Mouse (Mus musculus) embryonic facial prominence, embryonic 11.5 days (tissue): ENCODE data around the gene Macf1. TPM values are rescaled to one million over a fixed set of nuclear protein-coding genes. Genes with fewer than 3 reads are reported as not detected.

Source experiments
- ATAC-seq: fragments of 200-750 bp; cut with Nextera tagmentation; replicated peaks from 2 replicates; pipeline ENCODE4 v1.8.0; 2017; ENCODE audit warnings: low read depth; ENCODE audit not compliant: insufficient number of reproducible peaks, low FRiP score, low TSS enrichment
- DNase-seq: peaks from one replicate; pipeline ENCODE4 v3.0.0-alpha.2; 2015; ENCODE audit warnings: low spot score
- H3K27ac ChIP-seq: fragments of 300-500 bp; sonication (generic); replicated peaks from 2 replicates; pipeline ENCODE4 v1.5.1; 2014; ENCODE audit warnings: mild to moderate bottlenecking, low read depth, low read length, control low read depth
- H3K27me3 ChIP-seq: fragments of 300-500 bp; sonication (generic); 2 replicates; pipeline ENCODE4 v1.6.1; 2014; ENCODE audit warnings: mild to moderate bottlenecking, low read length, moderate library complexity, mixed read lengths; ENCODE audit not compliant: control insufficient read depth, insufficient read depth
- H3K36me3 ChIP-seq: fragments of 300-500 bp; sonication (generic); replicated peaks from 2 replicates; pipeline ENCODE4 v1.6.1; 2014; ENCODE audit warnings: low read depth, mild to moderate bottlenecking, low read length, moderate library complexity, mixed read lengths; ENCODE audit not compliant: control insufficient read depth, insufficient read depth
- H3K4me1 ChIP-seq: fragments of 300-500 bp; sonication (generic); 2 replicates; pipeline ENCODE4 v1.6.1; 2014; ENCODE audit warnings: low read length, mixed read lengths; ENCODE audit not compliant: control insufficient read depth, insufficient read depth
- H3K4me2 ChIP-seq: fragments of 300-500 bp; sonication (generic); 2 replicates; pipeline ENCODE4 v1.6.1; 2014; ENCODE audit warnings: low read depth, mild to moderate bottlenecking, control low read depth, low read length, moderate library complexity
- H3K4me3 ChIP-seq: fragments of 300-500 bp; sonication (generic); 2 replicates; pipeline ENCODE4 v1.5.1; 2014; ENCODE audit warnings: low read depth, low read length, control low read depth
- H3K9ac ChIP-seq: fragments of 300-500 bp; sonication (generic); replicated peaks from 2 replicates; pipeline ENCODE4 v1.6.1; 2014; ENCODE audit warnings: mild to moderate bottlenecking, control low read depth, low read length
- H3K9me3 ChIP-seq: fragments of 300-500 bp; sonication (generic); replicated peaks from 2 replicates; pipeline ENCODE4 v1.6.1; 2016; ENCODE audit warnings: mild to moderate bottlenecking, low read length, inconsistent platforms, mixed read lengths; ENCODE audit not compliant: control insufficient read depth
- WGBS: fragments of 180-500 bp; shearing (Covaris S2); extraction: QIAGEN DNeasy Blood & Tissue Kit; methylation state at CpG from one replicate; pipeline ENCODE4 v1.1.7; 2014; 5-methylcytosine and 5-hydroxymethylcytosine counted together
- microRNA-seq: library from miRNA; unstranded; fragments of <30 nt; microRNA quantifications from one replicate; pipeline ENCODE4, GENCODE M21; 2016; ENCODE audit warnings: borderline number of aligned reads
- polyA plus RNA-seq: library from polyadenylated mRNA; unstranded; fragments of >200 nt; fragmentation: Nextera tagmentation; extraction: Ambion mirVana; gene quantifications from 2 replicates; pipeline ENCODE4 v1.2.1, GENCODE M21; 2014

The Macf1 gene
- polyA plus RNA-seq, 1 experiment from 2014 or later, result 70.2 TPM

DNA sequence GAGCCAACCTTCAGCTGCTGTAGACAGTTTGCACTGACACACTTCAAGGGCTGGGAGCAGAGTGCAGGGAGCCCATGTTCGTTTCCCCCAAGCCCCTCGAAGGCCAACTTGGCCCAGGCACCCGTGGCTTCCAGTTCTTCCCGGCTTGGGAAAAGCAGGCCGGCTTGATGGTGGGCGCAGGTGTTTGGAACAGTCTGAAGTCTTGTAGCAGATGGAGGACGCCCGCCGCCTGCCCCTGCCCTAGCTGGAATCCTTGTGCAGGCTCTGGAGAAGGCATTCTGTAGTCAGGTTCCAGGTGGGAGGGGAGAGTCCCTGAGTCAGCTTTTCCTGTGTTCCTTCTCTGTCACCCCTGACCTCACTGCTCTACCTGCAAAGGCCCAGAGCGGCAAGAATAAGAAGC, 377.2 kb downstream of the Macf1 start:
- H3K4me3 ChIP-seq, result no peak overlapping the region
- no peak overlapping the region for H3K27ac ChIP-seq
- DNase-seq (no peak), ATAC-seq (no peak)
- H3K4me2 ChIP-seq, result no peak overlapping the region
- H3K36me3 ChIP-seq, result peaks cover 6% of the 10 kb centered on the region
- H3K9me3 ChIP-seq, result no peaks in the 10 kb centered on the region
- no peaks in the 10 kb centered on the region for H3K27me3 ChIP-seq
- H3K9ac ChIP-seq, result no peak overlapping the region
- H3K4me1 ChIP-seq, result no peaks in the 10 kb centered on the region
- 88% methylated on average over 10 of the region's 10 CpGs for WGBS

DNA sequence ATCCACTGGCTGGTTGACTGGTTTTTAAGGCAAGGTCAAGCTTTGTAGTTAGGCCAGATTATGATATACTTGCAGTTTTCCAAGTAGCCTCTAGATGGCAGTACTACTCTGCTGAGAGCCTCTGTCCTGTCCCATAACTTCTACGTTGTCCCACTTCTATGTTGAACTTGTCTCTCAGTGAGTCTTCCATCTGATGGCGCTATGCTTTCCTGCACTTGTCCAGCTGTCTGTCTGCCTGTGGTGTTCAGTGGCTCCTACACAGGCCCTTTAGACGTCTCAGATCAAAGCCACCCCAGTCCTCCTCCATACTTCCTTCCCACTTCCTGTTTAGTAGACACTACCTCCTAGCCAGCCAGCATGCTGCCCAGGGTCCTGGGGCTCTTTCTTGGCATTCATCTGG, 378.4 kb downstream of the Macf1 start:
- H3K36me3 ChIP-seq, result peaks cover 6% of the 10 kb centered on the region
- H3K9ac ChIP-seq, result no peak overlapping the region
- H3K27ac ChIP-seq, result no peak overlapping the region
- no peaks in the 10 kb centered on the region for H3K4me1 ChIP-seq
- ATAC-seq (no peak), DNase-seq (peak; percentile 78)
- no peak overlapping the region for H3K4me2 ChIP-seq
- H3K4me3 ChIP-seq, result no peak overlapping the region
- no peaks in the 10 kb centered on the region for H3K27me3 ChIP-seq
- H3K9me3 ChIP-seq, result no peaks in the 10 kb centered on the region
- WGBS, result 28% methylated on average over 3 of the region's 3 CpGs

Small RNAs within 50 kb of the gene (microRNA-seq; reads per million reads assigned to microRNA genes)
- gene Mir6398, result not detected

Other genes starting within 250 kb of the Macf1 start
- gene Ndufs5, start 33.8 kb upstream of the Macf1 start, polyA plus RNA-seq, result 308 and 321 TPM in 2 replicates
- gene Akirin1, start 66.0 kb upstream of the Macf1 start, polyA plus RNA-seq, result 87.2 and 88.0 TPM in 2 replicates
- 0.46 and 0.91 TPM in 2 replicates for gene Rhbdl2, start 103.5 kb upstream of the Macf1 start, polyA plus RNA-seq
- 0.10 TPM in 1 of 2 replicates, not detected in the other for gene 4933427I04Rik, start 175.3 kb upstream of the Macf1 start, polyA plus RNA-seq
- gene Mycbp, start 220.5 kb upstream of the Macf1 start, polyA plus RNA-seq, result 74.0 and 76.0 TPM in 2 replicates
- gene Rragc, start 233.1 kb upstream of the Macf1 start, polyA plus RNA-seq, result 54.0 and 55.2 TPM in 2 replicates
- gene 4930535I16Rik, start 233.7 kb upstream of the Macf1 start, polyA plus RNA-seq, result not detected in 2 replicates